Mouse (Mus musculus) frontal cortex, postnatal 25 days (tissue): Measurements from ENCODE around the gene Alk.

Source experiments
- DNase-seq, 2 experiments: peaks; one replicate each; pipeline ENCODE4 v3.0.0; 2022; ENCODE audit warnings: low spot score in 2 of 2

The Alk gene

GRCm38 (mm10) chr17:72401349-72401748 lies 203.1 kb downstream of the Alk start:
- DNase-seq, result no peak

GRCm38 (mm10) chr17:72399331-72400059 lies 204.9 kb downstream of the Alk start:
- no peak for DNase-seq

- no peak for DNase-seq
Measured at GRCm38 (mm10) chr17:72395956-72396355, 208.5 kb downstream of the Alk start.

- no peak for DNase-seq
Measured at GRCm38 (mm10) chr17:72368991-72369390, 235.4 kb downstream of the Alk start.

GRCm38 (mm10) chr17:72362811-72363496 lies 241.5 kb downstream of the Alk start:
- no peak for DNase-seq

GRCm38 (mm10) chr17:72361961-72362360 lies 242.5 kb downstream of the Alk start:
- no peak for DNase-seq

GRCm38 (mm10) chr17:72356759-72357302 lies 247.6 kb downstream of the Alk start:
- DNase-seq, result no peak

- DNase-seq, result no peak
Measured at GRCm38 (mm10) chr17:72339437-72339836, 265.0 kb downstream of the Alk start.

- no peak for DNase-seq
Measured at GRCm38 (mm10) chr17:72332909-72333308, 271.5 kb downstream of the Alk start.

- DNase-seq, result no peak
Measured at GRCm38 (mm10) chr17:72325941-72326340, 278.5 kb downstream of the Alk start.

- DNase-seq, result no peak
Measured at GRCm38 (mm10) chr17:72319576-72319975, 284.9 kb downstream of the Alk start.

- no peak for DNase-seq
Measured at GRCm38 (mm10) chr17:72299651-72300050, 304.8 kb downstream of the Alk start.

GRCm38 (mm10) chr17:72296349-72296748 lies 308.1 kb downstream of the Alk start:
- no peak for DNase-seq

GRCm38 (mm10) chr17:72293267-72293580 lies 311.2 kb downstream of the Alk start:
- DNase-seq, result no peak

- DNase-seq, result no peak
Measured at GRCm38 (mm10) chr17:72292444-72293266, 311.8 kb downstream of the Alk start.

GRCm38 (mm10) chr17:72285961-72286360 lies 318.5 kb downstream of the Alk start:
- DNase-seq, result no peak

GRCm38 (mm10) chr17:72278296-72278695 lies 326.1 kb downstream of the Alk start:
- no peak for DNase-seq

- DNase-seq, result no peak
Measured at GRCm38 (mm10) chr17:72276778-72277177, 327.6 kb downstream of the Alk start.

- DNase-seq, result no peak
Measured at GRCm38 (mm10) chr17:72275391-72275904, 329.0 kb downstream of the Alk start.

GRCm38 (mm10) chr17:72274205-72274604 lies 330.2 kb downstream of the Alk start:
- DNase-seq, result no peak

GRCm38 (mm10) chr17:72271640-72272039 lies 332.8 kb downstream of the Alk start:
- DNase-seq, result no peak

GRCm38 (mm10) chr17:72268529-72268928 lies 335.9 kb downstream of the Alk start:
- DNase-seq, result no peak
